Comparison of ENCODE assay signal across 8 mouse cellular contexts in the genomic region with DNA sequence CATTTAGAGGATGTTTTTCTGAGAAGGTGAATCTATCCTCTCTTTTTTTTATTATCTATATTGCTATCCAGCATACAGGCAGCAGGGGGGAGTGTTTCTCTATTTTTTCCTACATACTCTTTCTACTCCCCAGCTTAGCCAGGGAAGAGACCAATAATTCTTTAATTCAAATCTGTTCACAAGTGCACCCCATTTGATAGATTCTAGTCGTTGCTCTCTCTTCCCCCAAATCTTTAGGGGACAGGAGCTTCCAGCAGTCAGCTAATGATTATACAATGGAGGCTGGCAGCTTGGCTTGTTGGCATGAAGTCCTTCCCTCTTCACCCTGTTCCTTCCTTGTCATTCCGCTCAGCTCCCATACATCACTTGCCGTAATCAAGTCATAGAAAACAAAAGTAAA. TPM values are rescaled to one million over a fixed set of nuclear protein-coding genes. Genes with fewer than 3 reads are reported as not detected.
A peak's percentile ranks its signal among the peaks of the same experiment; 100 is the strongest.
DNase-seq lines count a peak whose midpoint lies in the region; ATAC-seq and TF ChIP-seq lines count a peak whose summit lies in the region.

No protein-coding gene starts in this region.

- no peaks in the 10 kb centered on the region for H3K36me3 ChIP-seq in lung, embryonic 14.5 days (ENCODE audit: insufficient read depth)
- H3K36me3 ChIP-seq in stomach, postnatal 0 days (ENCODE audit: control insufficient read depth, insufficient read depth, low read length): no peaks in the 10 kb centered on the region
- no peaks in the 10 kb centered on the region for H3K36me3 ChIP-seq in heart, embryonic 11.5 days (ENCODE audit: control insufficient read depth, insufficient read depth, low read length)

- TF ChIP-seq CTCF in lung, embryonic 14.5 days (IDR thresholded peaks at IDR 0.05; ENCODE audit: low read depth): peak; percentile 34
- TF ChIP-seq CTCF in stomach, postnatal 0 days (IDR thresholded peaks at IDR 0.05; ENCODE audit: low read depth): peak; percentile 58

- no peak overlapping the region for H3K4me2 ChIP-seq in lung, embryonic 14.5 days
- H3K4me2 ChIP-seq in stomach, postnatal 0 days (replicated peaks; ENCODE audit: low read depth): no peak overlapping the region
- no peak overlapping the region for H3K4me2 ChIP-seq in heart, embryonic 11.5 days

- WGBS in lung, embryonic 14.5 days: 57% methylated on average over 3 of the region's 3 CpGs
- WGBS in stomach, postnatal 0 days: 65% methylated on average over 3 of the region's 3 CpGs
- WGBS in heart, embryonic 11.5 days (ENCODE audit: insufficient replicate concordance): 60% methylated on average over 3 of the region's 3 CpGs

- no peak overlapping the region for H3K27ac ChIP-seq in lung, embryonic 14.5 days (ENCODE audit: low read depth)
- no peak overlapping the region for H3K27ac ChIP-seq in stomach, postnatal 0 days (replicated peaks)
- no peak overlapping the region for H3K27ac ChIP-seq in heart, embryonic 11.5 days (ENCODE audit: low read depth, low read length)

- TF ChIP-seq EP300 in stomach, postnatal 0 days (optimal IDR thresholded peaks at IDR 0.05): no peak

- no peak; the same call in 1 of the 2 replicates for ATAC-seq in lung, embryonic 14.5 days (ENCODE audit: insufficient read depth)
- no peak for ATAC-seq in stomach, postnatal 0 days (ENCODE audit: low FRiP score, low TSS enrichment)
- no peak for ATAC-seq in heart, embryonic 11.5 days (replicated peaks; ENCODE audit: insufficient number of reproducible peaks, low FRiP score, low TSS enrichment)
- ATAC-seq in activated CD4-positive, CD25-positive, alpha-beta regulatory T cell, adult 4 months: no peak

- H3K9me3 ChIP-seq in lung, embryonic 14.5 days (ENCODE audit: low read depth, low read length): no peaks in the 10 kb centered on the region
- no peaks in the 10 kb centered on the region for H3K9me3 ChIP-seq in stomach, postnatal 0 days (ENCODE audit: control insufficient read depth, low read length)
- no peaks in the 10 kb centered on the region for H3K9me3 ChIP-seq in heart, embryonic 11.5 days (replicated peaks; ENCODE audit: control insufficient read depth, low read length)

- no peak overlapping the region for H3K9ac ChIP-seq in lung, embryonic 14.5 days
- no peak overlapping the region for H3K9ac ChIP-seq in stomach, postnatal 0 days (ENCODE audit: low read length)
- no peak overlapping the region for H3K9ac ChIP-seq in heart, embryonic 11.5 days (ENCODE audit: low read depth, low read length)

- no peaks in the 10 kb centered on the region for H3K27me3 ChIP-seq in lung, embryonic 14.5 days (ENCODE audit: insufficient read depth, low read length)
- H3K27me3 ChIP-seq in stomach, postnatal 0 days (ENCODE audit: control insufficient read depth, insufficient read depth, low read length): no peaks in the 10 kb centered on the region
- H3K27me3 ChIP-seq in heart, embryonic 11.5 days (ENCODE audit: control insufficient read depth, insufficient read depth, low read length): no peaks in the 10 kb centered on the region

- peak; percentile 14 to 77 for DNase-seq in adrenal gland, adult (ENCODE audit: inconsistent age in 2 of 2, low spot score in 1 of 2)
- DNase-seq in adrenal gland, adult 8-10 months: no peak
- DNase-seq in lung, embryonic 14.5 days: peak; percentile 54
- no peak for DNase-seq in lung, postnatal 10 days
- peak; percentile 27 to 54 for DNase-seq in layer of hippocampus, postnatal 10 days (ENCODE audit: low spot score in 2 of 2)
- DNase-seq in stomach, postnatal 0 days (ENCODE audit: low spot score): no peak

- H3K4me3 ChIP-seq in lung, embryonic 14.5 days (ENCODE audit: low read depth, low read length): no peak overlapping the region
- no peak overlapping the region for H3K4me3 ChIP-seq in stomach, postnatal 0 days (ENCODE audit: low read depth, low read length)
- no peak overlapping the region for H3K4me3 ChIP-seq in heart, embryonic 11.5 days (ENCODE audit: low read depth, low read length)

- no peaks in the 10 kb centered on the region for H3K4me1 ChIP-seq in lung, embryonic 14.5 days (ENCODE audit: insufficient read depth)
- no peaks in the 10 kb centered on the region for H3K4me1 ChIP-seq in stomach, postnatal 0 days (replicated peaks; ENCODE audit: control insufficient read depth, insufficient read depth)
- H3K4me1 ChIP-seq in heart, embryonic 11.5 days (ENCODE audit: control insufficient read depth, insufficient read depth, low read length): no peaks in the 10 kb centered on the region

RNA-seq across cellular contexts. Expression of a gene that starts 44.7 kb away (rescaled TPM):
- 10 to 100 TPM; 35.9 to 45.8 (median 38.2) TPM for total RNA-seq in adrenal gland, adult 8-10 months (2022)
- polyA plus RNA-seq in lung, embryonic 14.5 days (2014; fragmentation: Nextera tagmentation; extraction: Ambion mirVana): 21.9 and 23.9 TPM in 2 replicates
- 10 to 100 TPM; 32.8 to 34.9 TPM for total RNA-seq in layer of hippocampus, postnatal 10 days (2021)
- 10.6 and 11.3 TPM in 2 replicates for polyA plus RNA-seq in stomach, postnatal 0 days (2015; fragmentation: Nextera tagmentation; extraction: Ambion mirVana)
- 14.3 and 17.3 TPM in 2 replicates for polyA plus RNA-seq in heart, embryonic 11.5 days (2014; fragmentation: Nextera tagmentation; extraction: Ambion mirVana)
- polyA plus RNA-seq in activated CD4-positive, CD25-positive, alpha-beta regulatory T cell, adult 4 months (2017; shearing (Covaris generic)): 10 to 100 TPM; 22.8 to 36.8 TPM

Comparison
In these comparisons a context has a peak if more than half of its experiments do, and no peak if none do; other contexts are left out.
1. DNase-seq: peak in adrenal gland, adult (2 of 2), lung, embryonic 14.5 days (single experiment) and layer of hippocampus, postnatal 10 days (2 of 2); none in adrenal gland, adult 8-10 months (single experiment), lung, postnatal 10 days (single experiment) and stomach, postnatal 0 days (single experiment).